Mouse (Mus musculus): ENCODE measurements around the gene Sprr2f. TPM values are rescaled to one million over a fixed set of nuclear protein-coding genes. Genes with fewer than 3 reads are reported as not detected.

The Sprr2f gene
- not detected for total RNA-seq (2021)

DNA sequence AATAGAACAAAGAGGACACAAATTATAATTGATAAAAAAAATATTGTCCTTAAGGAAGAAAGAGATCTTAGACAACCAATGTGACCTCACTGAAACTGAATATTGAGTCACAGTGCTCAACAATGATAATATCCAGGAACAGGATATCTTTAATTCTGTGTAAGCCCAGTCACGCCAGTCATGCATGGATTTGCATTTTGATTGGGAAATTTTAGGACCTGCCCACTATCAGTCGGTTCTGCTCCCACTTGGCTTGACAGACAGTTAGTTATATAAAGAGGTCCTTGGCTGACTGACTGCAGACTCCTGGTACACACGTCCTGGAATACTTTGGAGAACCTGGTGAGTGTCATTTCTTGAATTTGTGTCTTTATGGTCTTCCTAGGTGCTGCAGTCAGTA, at the start of gene Sprr2f:
TSS of gene Sprr2f (plus strand) at position 301 of the 400 bp plus-strand sequence.
- intact Hi-C loops (cut with DNase I): no loop called here

DNA sequence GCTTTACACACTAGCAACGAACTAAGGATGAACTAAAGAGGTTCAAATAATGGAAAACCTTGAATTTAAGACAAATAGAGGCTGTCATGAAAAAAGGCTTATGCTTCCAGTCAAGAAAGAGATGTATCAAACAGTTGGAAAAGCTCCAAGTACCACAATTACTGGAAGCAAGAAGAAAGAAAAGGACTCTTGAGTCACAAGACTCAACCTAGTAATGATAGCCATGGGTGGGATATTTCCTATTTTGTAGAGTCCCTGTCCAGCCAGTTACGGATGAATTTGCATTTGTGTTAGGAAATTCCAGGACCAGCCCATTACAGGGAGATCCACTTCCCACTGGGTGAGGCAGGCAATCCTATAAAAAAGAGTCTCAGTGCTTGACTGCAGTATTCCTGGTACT, 48.7 kb upstream of the Sprr2f start, which contains the start of gene Sprr2b:
TSS of gene Sprr2b (plus strand) at position 301 of the 400 bp plus-strand sequence.
- no peak for DNase-seq
- intact Hi-C loops (cut with DNase I): no loop called here

More for the DNA sequence above, at the start of gene Sprr2f:
- no peak for DNase-seq

DNA sequence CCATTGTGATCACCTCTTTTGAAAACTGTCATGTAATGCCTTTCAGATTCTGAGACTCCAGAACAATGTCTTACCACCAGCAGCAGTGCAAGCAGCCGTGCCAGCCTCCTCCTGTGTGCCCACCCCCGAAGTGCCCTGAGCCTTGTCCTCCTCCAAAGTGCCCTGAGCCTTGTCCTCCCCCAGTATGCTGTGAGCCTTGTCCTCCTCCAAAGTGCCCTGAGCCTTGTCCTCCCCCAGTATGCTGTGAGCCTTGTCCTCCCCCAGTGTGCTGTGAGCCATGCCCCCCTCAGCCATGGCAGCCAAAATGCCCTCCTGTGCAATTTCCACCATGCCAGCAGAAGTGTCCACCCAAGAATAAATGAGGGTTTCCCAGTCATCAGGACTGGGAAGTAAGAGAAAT, 47.6 kb upstream of the Sprr2f start:
- intact Hi-C loops (cut with DNase I): no loop called here
- DNase-seq: no peak

DNA sequence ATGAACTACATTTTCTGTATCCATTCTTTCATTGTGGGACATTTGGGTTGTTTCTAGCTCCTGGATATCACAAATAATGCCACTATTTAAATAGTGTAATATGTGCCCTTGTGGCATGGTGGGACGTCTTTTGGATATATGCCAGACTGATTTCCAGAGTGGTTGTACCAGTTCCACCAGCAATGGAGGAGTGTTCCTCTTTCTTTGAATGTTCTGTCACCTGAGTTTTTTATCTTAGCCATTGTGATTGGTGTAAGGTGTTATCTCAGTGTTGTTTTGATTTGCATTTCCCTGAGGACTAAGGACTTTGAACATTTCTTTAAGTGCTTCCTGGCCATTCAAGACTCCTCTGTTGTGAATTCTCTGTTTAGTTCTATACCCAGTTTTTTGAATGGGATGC, 28.7 kb upstream of the Sprr2f start:
- intact Hi-C loops (cut with DNase I): no loop called here
- no peak for DNase-seq

DNA sequence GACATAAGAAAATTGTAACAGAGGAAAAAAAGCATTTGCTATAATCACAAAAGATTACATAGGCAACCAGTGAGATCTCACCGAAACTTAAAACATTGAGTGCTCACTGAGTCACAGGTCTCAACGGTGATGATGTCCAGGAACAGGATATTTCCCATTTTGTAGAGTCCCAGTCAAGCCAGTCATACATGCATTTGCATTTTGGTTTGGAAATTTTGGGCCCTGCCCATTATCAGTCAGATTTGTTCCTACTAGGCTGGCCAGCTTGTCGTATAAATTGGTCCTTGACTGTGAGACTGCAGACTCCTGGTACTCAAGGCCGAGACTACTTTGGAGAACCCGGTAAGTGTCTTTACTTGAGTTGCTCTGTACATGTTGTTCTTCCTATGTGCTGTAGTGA, 26.1 kb upstream of the Sprr2f start, which contains the start of gene Sprr2d:
TSS of gene Sprr2d (plus strand) at position 301 of the 400 bp plus-strand sequence.
- DNase-seq: no peak
- intact Hi-C loops (cut with DNase I): no loop called here

DNA sequence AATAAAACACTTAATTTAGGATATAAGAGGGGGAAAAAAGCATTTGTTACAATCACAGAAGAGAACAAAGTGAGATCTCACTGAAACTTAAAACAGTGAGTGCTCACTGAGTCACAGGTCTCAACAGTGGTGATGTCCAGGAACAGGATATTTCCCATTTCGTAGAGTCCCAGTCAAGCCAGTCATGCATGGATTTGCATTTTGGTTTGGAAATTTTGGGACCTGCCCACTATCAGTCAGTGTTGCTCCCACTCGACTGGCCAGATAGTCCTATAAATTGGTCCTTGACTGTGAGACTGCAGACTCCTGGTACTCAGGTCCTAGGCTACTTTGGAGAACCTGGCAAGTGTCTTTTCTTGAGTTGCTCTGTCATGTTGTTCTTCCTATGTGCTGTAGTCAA, 13.1 kb upstream of the Sprr2f start, which contains the start of gene Sprr2e:
TSS of gene Sprr2e (plus strand) at position 301 of the 400 bp plus-strand sequence.
- intact Hi-C loops (cut with DNase I): no loop called here
- DNase-seq: no peak

DNA sequence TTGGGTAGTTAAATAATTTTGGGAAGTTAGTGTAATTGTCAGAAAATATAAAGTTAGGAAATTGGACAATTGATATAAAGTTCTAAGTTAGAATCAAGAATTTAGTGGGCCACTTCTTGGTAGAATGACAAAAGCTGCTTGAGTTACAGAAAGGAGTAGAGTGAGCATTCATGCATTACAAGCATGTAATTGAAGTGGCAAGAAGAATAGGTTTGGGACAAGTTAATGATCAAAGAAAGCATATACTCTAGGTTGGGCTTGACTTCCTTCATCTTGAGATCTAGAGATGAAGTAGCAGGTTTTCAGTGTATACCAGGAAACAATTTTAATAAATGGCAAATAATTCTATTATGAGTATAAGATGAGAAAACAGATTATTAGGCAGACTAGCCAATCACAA, 3.4 kb upstream of the Sprr2f start:
- intact Hi-C loops (cut with DNase I): no loop called here
- DNase-seq: no peak

DNA sequence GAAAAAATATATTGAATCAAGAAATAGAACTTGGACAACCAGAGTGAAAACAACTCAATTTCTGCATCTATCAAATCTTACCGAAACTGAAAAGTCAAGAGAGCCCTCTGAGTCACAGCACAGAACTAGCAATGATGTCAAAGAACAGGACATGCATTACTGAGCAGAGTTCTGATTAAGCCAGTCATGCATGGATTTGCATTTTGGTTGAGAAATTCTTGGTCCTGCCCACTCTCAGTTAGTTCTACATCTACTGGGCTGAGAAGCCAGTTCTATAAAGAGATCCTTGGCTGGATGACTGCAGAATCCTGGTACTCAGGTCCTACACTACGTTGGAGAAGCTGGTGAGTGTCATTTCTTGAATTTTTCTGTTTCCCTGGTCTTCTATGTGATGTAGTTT, 8.6 kb downstream of the Sprr2f start:
- DNase-seq: no peak
- intact Hi-C loops (cut with DNase I): no loop called here

DNA sequence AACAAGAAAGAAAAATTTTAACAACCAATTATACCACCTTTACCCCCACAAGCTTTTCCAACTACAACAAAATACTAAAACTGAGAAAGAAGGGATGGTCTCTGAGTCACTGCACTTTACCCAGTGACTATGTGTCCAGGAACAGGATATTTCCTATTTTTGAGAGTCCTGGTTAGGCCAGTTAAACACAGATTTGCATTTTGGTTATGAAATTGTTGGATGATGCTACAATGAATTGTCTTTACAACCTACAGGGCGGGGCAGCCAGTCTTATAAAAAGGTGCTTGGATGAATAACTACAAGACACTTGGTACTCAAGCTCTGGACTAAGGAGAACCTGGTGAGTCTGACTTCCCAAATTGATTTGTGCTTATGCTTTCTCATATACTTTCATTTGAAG, 20.4 kb downstream of the Sprr2f start, which contains the start of gene Sprr2h:
TSS of gene Sprr2h (plus strand) at position 301 of the 400 bp plus-strand sequence.
- intact Hi-C loops (cut with DNase I): no loop called here
- DNase-seq: no peak

DNA sequence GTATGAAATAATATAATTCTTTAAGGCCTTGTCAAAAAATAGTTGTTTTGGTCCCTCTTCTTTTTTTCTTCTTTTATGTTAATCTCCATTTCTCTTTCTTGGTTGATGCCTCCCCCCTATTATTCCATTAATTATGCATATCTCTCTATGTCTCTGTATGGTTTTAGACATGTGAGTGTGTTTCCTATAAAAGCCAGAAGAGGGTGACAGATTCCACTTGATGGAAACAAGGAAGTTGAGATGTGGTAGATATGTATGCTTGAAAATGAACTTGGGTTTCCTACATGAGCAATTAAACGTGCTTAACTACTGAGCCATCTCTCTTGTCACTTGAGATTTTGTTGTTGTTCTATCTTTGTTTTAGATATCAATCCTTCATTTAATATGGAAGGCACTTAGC, 29.3 kb downstream of the Sprr2f start:
- no peak for DNase-seq
- intact Hi-C loops (cut with DNase I): no loop called here

DNA sequence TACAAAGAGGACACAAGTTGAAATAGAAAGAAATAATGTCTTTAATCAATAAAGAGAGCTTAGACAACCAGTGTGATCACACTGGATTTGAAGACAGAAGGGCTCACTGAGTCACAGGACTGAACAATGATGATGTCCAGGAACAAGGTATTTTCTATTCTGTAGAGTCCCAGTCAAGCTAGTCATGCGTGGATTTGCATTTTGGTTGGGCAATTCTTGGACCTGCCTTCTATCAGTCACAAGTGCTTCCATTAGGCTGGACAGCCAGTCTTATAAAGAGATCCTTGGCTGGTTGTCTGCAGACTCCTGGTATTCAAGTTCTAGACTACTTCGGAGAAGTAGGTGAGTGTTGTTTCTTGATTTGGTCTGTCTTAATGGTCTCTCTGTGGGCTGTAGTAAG, 42.7 kb downstream of the Sprr2f start, which contains the start of gene Sprr2i:
TSS of gene Sprr2i (plus strand) at position 301 of the 400 bp plus-strand sequence.
- intact Hi-C loops (cut with DNase I): no loop called here
- DNase-seq: no peak

Other genes starting within 250 kb of the Sprr2f start
- not detected for gene Prr9, start 241.2 kb upstream of the Sprr2f start, total RNA-seq (2021)
- gene Lelp1, start 222.4 kb upstream of the Sprr2f start, total RNA-seq (2021): not detected
- gene Sprr2a1, start 149.4 kb upstream of the Sprr2f start, total RNA-seq (2021): not detected
- gene Sprr2a2, start 149.3 kb upstream of the Sprr2f start, total RNA-seq (2021): not detected
- not detected for gene Sprr2a3, start 79.8 kb upstream of the Sprr2f start, total RNA-seq (2021)
- not detected for gene Sprr2b, start 48.6 kb upstream of the Sprr2f start, total RNA-seq (2021)
- not detected for gene Sprr2d, start 26.0 kb upstream of the Sprr2f start, total RNA-seq (2021)
- gene Sprr2e, start 13.0 kb upstream of the Sprr2f start, total RNA-seq (2021): not detected
- gene Sprr2h, start 20.5 kb downstream of the Sprr2f start, total RNA-seq (2021): not detected
- gene Sprr2i, start 42.8 kb downstream of the Sprr2f start, total RNA-seq (2021): not detected
- not detected for gene Sprr2j-ps, start 52.9 kb downstream of the Sprr2f start, total RNA-seq (2021)
- 1 to 10 TPM; 2.9 to 3.4 TPM for gene Gm9774, start 64.2 kb downstream of the Sprr2f start, total RNA-seq (2021)
- not detected for gene Sprr2k, start 67.4 kb downstream of the Sprr2f start, total RNA-seq (2021)
- gene Sprr1b, start 73.6 kb downstream of the Sprr2f start, total RNA-seq (2021): not detected
- not detected for gene Sprr3, start 93.5 kb downstream of the Sprr2f start, total RNA-seq (2021)
- not detected for gene Sprr1a, start 120.7 kb downstream of the Sprr2f start, total RNA-seq (2021)
- gene Sprr4, start 135.3 kb downstream of the Sprr2f start, total RNA-seq (2021): not detected
- not detected for gene 2310046K23Rik, start 169.3 kb downstream of the Sprr2f start, total RNA-seq (2021)
- gene Ivl, start 208.5 kb downstream of the Sprr2f start, total RNA-seq (2021): not detected
- not detected for gene Smcp, start 223.8 kb downstream of the Sprr2f start, total RNA-seq (2021)
- not detected for gene 2210017I01Rik, start 242.3 kb downstream of the Sprr2f start, total RNA-seq (2021)

All from left cerebral cortex, postnatal 4 days (tissue).